Mouse (Mus musculus) layer of hippocampus, adult 9-11 months (tissue): ENCODE measurements at regions not wholly inside any gene's neighbourhood (a gene's known extent, or its start where the extent isn't known, plus 50 kb on each side); places are given as distances from the start of the nearest gene placed in this dataset.

Source experiments
- DNase-seq: peaks from one replicate; pipeline ENCODE4 v3.0.0; 2022

DNA sequence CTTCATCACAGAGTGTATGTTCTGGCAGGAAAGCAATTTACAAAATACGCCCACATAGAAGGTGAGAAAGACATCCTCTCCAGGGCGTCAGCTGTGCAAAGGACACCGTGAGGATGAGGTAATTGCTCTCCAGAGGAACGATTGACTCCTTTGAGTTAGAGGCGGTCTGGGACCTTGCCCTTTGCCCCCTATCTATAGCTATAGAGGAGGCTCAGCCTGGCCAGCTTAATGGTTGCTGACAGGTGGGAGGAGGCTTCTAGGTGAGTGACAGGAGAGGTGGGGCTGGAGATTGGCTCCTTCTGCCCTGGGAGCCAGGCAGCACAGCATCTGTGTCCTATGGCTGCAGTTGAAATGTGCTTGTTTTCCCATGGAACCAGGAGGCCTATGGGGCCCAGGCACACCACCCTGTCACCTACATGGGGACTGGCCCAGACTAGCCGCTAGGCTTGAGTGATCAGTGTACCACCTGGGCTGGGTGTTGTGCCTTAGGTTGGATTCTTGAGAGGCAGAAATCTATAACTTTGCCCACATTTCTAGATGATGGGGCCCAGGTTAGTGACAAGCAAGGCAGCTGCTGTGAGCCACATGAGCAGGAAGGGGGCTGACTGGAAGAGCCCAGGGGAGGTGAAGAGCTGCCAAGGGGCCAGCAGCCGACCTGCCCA lies 113.2 kb upstream of the Eef2kmt start:
- DNase-seq: no peak

DNA sequence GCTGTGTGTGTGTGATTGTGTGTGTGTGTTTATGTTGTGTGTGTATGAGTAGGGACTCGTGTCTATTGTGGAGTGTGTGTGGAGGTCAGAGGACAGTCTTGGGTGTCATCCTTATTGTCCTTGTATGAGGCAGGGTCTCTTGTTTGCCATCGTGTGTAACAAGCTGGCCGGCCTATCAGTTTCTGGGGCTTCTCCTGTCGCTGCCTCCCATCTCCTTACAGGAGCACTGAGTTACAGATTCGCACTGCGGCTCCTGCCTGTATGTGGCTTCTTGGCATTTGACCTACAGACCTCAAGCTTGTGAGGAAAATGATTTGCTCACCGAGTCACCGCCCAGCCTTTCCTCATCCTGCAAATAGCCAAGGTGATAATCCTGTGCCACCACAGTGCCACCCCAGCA lies 112.6 kb upstream of the Eef2kmt start:
- DNase-seq: no peak

- no peak for DNase-seq
These were observed 111.9 kb upstream of the Eef2kmt start for GRCm38 (mm10) chr16:5367581-5368119.

DNA sequence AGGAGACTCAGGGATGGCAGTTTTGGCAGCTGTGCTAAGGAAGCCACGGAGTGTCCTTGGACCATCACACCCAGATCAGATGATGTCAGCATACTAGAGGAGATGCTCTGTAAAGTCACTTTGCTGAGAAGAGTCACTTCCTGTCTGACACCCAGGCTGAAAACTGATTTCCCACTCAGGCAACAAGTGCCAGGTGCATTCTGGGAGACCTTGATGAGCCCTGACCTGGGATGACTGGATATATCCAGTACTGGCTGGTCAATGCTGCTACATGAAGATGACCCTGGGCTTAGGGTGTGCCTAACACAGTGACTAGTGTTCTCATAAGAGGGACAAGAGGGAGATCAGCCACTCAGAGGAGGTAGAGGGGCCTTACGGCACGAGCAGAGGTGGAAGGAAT lies 110.2 kb upstream of the Eef2kmt start:
- DNase-seq: no peak

DNA sequence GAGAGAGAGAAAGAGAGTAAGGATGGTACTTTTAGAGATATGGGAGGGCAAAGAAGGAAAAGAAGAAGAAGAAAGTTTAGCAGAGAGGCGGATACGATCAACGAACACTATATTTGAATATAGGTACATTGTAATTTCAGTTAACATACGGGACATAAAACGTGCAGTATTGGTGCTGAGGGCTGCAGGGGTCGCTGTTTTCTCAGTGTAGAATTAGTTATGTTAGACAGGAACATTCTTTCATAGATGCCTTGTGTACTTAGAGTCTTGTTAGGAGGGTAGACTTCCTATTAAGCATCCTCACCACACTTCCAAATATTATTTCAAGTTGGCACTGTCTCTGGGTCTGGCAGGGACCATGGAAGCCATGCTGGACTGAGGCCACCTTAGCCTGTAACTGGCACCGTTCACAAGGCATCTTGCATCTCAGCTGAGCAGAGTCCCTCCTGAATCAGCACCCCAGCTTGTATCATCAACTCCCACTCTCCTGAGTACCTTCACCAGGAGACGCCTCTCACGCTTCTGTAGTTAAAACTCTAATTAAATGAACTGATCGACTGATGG lies 107.3 kb upstream of the Eef2kmt start:
- DNase-seq: no peak

DNA sequence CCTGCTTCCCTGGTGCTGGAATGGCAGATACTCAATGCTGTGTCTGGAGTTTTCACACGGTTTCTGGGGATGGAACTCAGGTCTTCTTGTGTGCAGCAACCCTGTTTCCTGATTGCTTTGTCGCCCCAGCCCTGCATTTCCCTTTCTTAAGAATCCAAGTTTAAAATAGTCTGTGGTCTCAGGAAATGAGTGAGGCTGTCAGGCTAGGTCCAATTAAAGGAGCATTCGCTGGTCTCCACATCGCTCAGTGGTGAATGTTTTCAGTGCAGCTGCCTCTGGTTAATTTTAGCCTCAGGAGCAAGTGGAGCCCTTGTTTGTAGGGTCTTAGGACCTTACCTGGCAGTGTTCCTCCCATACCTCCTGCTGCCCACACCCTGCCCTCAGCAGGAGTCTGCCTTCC lies 103.4 kb upstream of the Eef2kmt start:
- DNase-seq: no peak

DNA sequence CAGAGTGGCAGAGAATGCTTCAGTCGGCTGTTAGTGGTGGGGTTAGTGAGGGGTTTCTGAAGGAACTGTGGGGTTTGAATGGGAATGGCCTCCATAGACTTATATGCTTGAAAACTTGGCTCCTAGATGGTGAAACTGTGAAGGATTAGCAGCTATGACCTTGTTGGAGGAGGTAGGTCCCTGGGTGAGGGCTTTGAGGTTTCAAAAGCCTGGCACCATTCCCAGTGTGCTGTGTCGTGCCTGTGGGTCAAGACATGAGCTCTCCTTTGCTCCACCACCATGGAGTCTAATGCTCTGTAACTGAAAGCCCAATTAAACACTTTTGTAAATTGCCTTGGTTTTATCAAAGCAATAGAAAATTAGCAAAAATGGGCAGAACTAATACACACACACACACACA lies 98.1 kb upstream of the Eef2kmt start:
- no peak for DNase-seq

GRCm38 (mm10) chr16:5351890-5352571 lies 96.2 kb upstream of the Eef2kmt start:
- DNase-seq: no peak

DNA sequence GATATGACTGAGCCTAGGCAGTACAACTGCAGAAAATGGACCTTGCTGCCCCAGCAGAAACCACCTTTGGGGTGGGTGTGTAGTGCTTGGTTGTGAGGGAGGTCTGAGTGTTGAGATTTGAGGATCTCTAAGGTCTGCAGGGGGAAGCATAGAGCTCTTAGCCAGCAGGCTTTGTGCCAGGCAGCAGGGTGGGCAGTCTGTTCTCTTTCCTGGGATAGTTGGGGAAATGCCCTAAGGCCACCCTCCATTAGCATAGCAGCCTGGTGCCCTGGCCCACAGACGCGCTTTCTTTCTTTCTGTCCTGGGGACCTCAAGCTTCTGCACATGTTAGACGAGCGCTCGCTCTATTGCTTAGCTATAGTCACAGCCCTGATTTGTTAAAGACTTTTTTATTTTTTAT lies 91.4 kb upstream of the Eef2kmt start:
- no peak for DNase-seq

DNA sequence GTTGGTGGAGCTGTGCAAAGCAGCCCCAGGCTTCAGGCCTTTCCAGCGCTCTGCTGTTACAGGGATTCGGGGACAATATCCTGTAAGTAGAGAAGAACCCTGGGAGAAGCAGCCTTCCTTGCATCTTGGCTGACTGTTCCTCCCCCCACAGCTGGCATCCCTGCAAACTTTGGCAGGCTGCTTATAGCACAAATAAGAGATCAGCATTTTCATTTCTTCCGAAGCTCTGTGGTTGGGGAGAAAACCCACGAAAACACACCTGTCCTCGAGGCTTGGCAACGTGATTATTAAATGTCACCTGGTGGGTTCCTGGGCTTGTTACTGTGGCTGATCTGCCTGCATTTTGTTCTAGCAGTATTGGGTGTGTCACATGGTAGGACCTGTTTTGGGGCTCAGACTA lies 86.5 kb upstream of the Eef2kmt start:
- peak; percentile 59 for DNase-seq

GRCm38 (mm10) chr16:5316271-5316670 lies 60.5 kb upstream of the Eef2kmt start:
- DNase-seq: peak; percentile 28

DNA sequence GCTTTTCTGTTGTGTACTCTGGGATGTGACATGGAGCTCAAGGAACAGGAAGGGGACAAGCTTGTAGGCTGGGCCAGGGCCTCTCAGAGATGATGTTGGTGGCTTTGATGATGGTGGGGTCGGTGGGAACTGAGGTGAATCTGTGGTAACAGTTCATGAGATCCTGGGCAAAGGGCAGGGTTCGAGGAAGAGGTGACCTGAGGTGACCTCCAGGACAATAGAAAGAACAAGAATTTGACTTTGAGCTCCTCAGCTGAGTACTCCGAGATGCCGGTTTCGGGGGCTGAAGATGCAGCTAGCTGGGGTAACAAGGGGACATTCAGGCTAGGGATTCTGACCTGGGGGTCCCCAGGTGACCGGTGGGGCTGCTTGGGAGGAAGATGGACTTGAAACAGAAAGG lies 57.5 kb upstream of the Eef2kmt start:
- no peak for DNase-seq

- no peak for DNase-seq
These were observed 55.7 kb upstream of the Eef2kmt start for GRCm38 (mm10) chr16:5311456-5311855.

- DNase-seq: no peak
These were observed 55.0 kb upstream of the Eef2kmt start for GRCm38 (mm10) chr16:5310736-5311135.

DNA sequence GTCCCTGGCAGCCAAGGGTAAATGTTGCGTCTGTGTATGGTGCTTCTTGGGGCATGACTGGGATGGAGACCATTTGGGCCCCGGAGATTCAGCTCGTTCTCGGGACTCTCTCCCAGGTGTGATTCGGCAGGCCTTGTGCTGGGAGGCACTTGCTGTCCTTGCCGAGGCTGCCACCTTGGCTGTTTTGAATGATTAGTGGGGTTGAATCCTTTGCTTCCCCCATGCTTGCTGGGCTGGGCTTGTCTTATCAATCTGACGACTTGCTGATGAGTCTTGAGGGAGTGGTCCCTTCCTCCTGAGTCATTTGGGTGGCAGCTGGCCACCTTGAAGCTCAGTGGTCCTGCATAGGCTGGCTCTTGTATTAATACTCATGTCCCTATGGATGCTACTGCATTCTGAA lies 52.0 kb upstream of the Eef2kmt start:
- DNase-seq: no peak

DNA sequence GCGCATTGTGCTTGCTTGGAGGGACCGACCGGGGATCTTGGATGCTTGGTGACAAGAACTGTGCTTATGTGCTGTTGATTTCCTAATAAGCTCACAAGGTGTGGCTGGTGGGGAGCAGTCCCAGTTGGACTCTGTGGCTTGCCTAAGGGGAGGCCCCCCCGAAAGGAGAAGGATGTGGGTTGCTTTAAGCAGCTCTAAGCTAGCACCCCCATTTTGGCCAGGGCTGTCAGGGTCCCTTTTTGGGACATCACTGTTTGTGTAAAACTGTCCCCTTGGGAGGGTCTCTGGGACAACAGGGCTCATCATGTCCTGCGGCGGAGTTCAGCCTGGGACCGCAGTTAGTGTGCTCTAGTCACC lies 51.4 kb upstream of the Eef2kmt start:
- no peak for DNase-seq

DNA sequence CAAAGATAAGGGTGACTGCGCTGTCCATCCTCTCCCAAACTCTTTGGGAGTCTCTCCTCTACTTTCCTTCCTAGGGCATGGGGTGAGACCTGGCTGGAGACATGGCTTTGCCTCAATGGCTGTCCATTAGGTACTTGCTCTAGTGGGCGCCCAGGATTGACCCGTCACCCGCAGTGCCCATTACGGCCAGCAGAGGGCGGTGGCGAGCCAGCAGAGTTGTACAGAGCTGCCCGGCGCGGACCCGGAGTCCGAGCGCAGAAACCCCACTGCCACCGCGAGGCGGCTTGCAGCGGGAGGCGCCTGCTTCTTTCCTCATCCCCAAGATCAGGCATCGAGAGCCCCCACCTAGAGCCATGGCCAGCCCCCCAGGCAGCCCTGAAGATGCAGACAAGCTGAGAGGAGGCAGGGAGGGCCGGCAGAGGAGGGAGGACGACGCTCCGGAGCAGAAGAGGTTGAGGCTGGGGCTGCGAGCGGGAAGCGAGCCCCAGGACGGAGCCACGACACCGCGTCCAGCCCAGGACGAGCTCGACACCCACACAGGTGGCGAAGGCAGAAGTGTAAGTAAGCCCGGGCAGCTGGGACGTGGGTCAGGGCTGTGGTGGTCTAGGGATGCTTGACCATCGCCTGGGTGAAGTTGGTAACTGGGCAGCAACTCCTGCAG lies 50.9 kb upstream of the Eef2kmt start:
- DNase-seq: peak; percentile 75
